Comparison of ENCODE assay signal across 9 mouse cellular contexts in the genomic region with DNA sequence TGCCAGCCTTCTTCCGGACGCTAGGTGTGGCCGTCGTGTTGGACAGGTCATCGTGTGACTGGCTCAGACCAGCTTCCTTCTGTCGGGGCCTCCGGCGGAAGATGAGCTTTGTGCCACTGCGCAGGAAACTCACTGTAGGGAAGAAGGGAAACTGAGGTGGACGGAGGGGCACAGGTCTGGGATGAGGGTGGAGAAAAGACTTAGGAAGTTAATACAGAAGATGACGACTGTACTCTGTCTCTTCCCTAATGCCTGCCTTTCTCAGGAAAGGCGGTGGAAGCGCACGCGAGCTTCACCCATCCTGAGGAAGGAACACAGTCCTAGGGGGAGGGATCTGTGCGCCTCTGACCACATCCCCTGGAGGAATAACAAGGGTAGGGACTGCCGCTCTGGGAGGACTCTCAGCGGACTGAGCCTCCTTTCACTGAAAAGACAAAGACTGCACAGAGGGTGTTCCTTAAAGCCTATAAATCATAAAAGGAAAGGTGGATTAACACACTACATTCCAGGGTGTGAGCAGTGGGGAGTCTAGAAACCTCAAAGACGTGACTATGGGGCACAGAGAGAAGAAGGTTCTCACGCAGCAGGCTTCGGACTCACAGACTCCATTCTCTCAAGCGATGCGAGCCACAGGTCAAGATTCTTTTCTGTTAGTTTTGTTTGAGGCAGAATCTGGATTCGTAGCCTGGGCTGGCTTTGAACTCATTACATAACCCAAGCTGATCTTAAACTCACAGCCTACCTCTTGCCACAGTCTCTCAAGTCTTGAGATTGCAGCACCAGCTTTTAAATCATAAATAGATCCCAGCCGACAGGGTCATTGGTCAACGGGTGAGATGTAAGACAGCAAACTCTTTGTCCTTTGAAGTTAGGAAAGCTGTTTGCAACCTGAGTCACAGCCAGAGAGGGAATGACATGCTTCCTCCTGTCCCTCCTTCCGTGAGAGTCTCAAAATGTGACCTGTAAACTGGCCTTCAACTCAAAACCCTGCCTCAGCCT. TPM values are rescaled to one million over a fixed set of nuclear protein-coding genes. Genes with fewer than 3 reads are reported as not detected.
DNase-seq lines count a peak whose midpoint lies in the region; ATAC-seq and TF ChIP-seq lines count a peak whose summit lies in the region.
"Had no signal": no experiment of that assay in that cellular context is flagged by ENCODE, and none has a peak within 500 bp of the region (broad histone marks: within the 10 kb centered on the region; RNA-seq: fewer than 3 reads in every experiment).

No protein-coding gene starts in this region.

- no peaks in the 10 kb centered on the region for H3K27me3 ChIP-seq in hindbrain, embryonic 11.5 days (ENCODE audit: control insufficient read depth, insufficient read depth, low read length)
- no peaks in the 10 kb centered on the region for H3K27me3 ChIP-seq in hindbrain, embryonic 16.5 days (replicated peaks; ENCODE audit: control insufficient read depth, insufficient read depth, low read length)
- no peaks in the 10 kb centered on the region for H3K27me3 ChIP-seq in limb, embryonic 15.5 days
- no peaks in the 10 kb centered on the region for H3K27me3 ChIP-seq in neural tube, embryonic 12.5 days (replicated peaks)
- no peaks in the 10 kb centered on the region for H3K27me3 ChIP-seq in cerebellum, adult 2 months (ENCODE audit: control insufficient read depth, insufficient read depth, low read length)
- H3K27me3 ChIP-seq: CH12.LX had no signal

- ATAC-seq in hindbrain, embryonic 11.5 days (ENCODE audit: low FRiP score): no peak
- ATAC-seq in hindbrain, embryonic 16.5 days: no peak
- ATAC-seq in limb, embryonic 15.5 days (ENCODE audit: insufficient number of reproducible peaks, low FRiP score, low TSS enrichment, low read depth): no peak
- ATAC-seq in neural tube, embryonic 12.5 days (ENCODE audit: low FRiP score, low read depth): peak; percentile 63; the same call in 1 of the 2 replicates

- H3K27ac ChIP-seq in hindbrain, embryonic 11.5 days (ENCODE audit: low read depth, low read length): no peak overlapping the region
- no peak overlapping the region for H3K27ac ChIP-seq in hindbrain, embryonic 16.5 days (ENCODE audit: low read depth, low read length)
- H3K27ac ChIP-seq in limb, embryonic 15.5 days: peak overlapping the region; percentile 33
- no peak overlapping the region for H3K27ac ChIP-seq in neural tube, embryonic 12.5 days
- H3K27ac ChIP-seq in cerebellum, adult 2 months (ENCODE audit: insufficient read depth, low read length): no peak overlapping the region

- TF ChIP-seq CTCF in cerebellum, adult 2 months (IDR thresholded peaks at IDR 0.05; ENCODE audit: borderline replicate concordance, insufficient read depth, low read depth, low read length): no peak

- intact Hi-C loops in heart, postnatal 36 days (cut with DNase I): no loop called here
- intact Hi-C loops in left cerebral cortex, postnatal 36 days (cut with DNase I): no loop called here

- H3K9me3 ChIP-seq in hindbrain, embryonic 11.5 days (ENCODE audit: control insufficient read depth, low read length): no peaks in the 10 kb centered on the region
- H3K9me3 ChIP-seq in hindbrain, embryonic 16.5 days (ENCODE audit: control insufficient read depth, low read length): no peaks in the 10 kb centered on the region
- H3K9me3 ChIP-seq in limb, embryonic 15.5 days: no peaks in the 10 kb centered on the region
- H3K9me3 ChIP-seq in neural tube, embryonic 12.5 days: no peaks in the 10 kb centered on the region

- no peak overlapping the region for H3K4me2 ChIP-seq in hindbrain, embryonic 11.5 days (replicated peaks; ENCODE audit: low read depth, low read length)
- no peak overlapping the region for H3K4me2 ChIP-seq in hindbrain, embryonic 16.5 days (ENCODE audit: low read length)
- H3K4me2 ChIP-seq in limb, embryonic 15.5 days: 0 out of 2 replicates have a peak overlapping the region, but pooled peaks have one; percentile 11
- H3K4me2 ChIP-seq in neural tube, embryonic 12.5 days (replicated peaks): peak overlapping the region; percentile 27

- H3K4me1 ChIP-seq in hindbrain, embryonic 11.5 days (replicated peaks; ENCODE audit: control insufficient read depth, insufficient read depth, low read length): peaks cover 2% of the 10 kb centered on the region; the same call in 1 of the 2 replicates
- H3K4me1 ChIP-seq in hindbrain, embryonic 16.5 days (ENCODE audit: control insufficient read depth, insufficient read depth, low read depth, low read length): no peaks in the 10 kb centered on the region; the same call in 1 of the 2 replicates
- H3K4me1 ChIP-seq in limb, embryonic 15.5 days: peaks cover 7% of the 10 kb centered on the region; the same call in 1 of the 2 replicates
- H3K4me1 ChIP-seq in neural tube, embryonic 12.5 days: peaks cover 10% of the 10 kb centered on the region
- H3K4me1 ChIP-seq in cerebellum, adult 2 months (ENCODE audit: control insufficient read depth, insufficient read depth, low read length): peaks cover 12% of the 10 kb centered on the region

- 0 out of 2 replicates have a peak overlapping the region, but pooled peaks have one; percentile 15 for H3K9ac ChIP-seq in hindbrain, embryonic 11.5 days (ENCODE audit: low read depth, low read length)
- H3K9ac ChIP-seq in hindbrain, embryonic 16.5 days (ENCODE audit: low read depth, low read length): no peak overlapping the region
- no peak overlapping the region for H3K9ac ChIP-seq in limb, embryonic 15.5 days
- no peak overlapping the region for H3K9ac ChIP-seq in neural tube, embryonic 12.5 days

- no peak overlapping the region for H3K4me3 ChIP-seq in hindbrain, embryonic 11.5 days (ENCODE audit: low read depth, low read length)
- H3K4me3 ChIP-seq in hindbrain, embryonic 16.5 days (ENCODE audit: low read length): no peak overlapping the region
- H3K4me3 ChIP-seq in limb, embryonic 15.5 days: no peak overlapping the region
- no peak overlapping the region for H3K4me3 ChIP-seq in neural tube, embryonic 12.5 days
- H3K4me3 ChIP-seq in cerebellum, adult 2 months (replicated peaks; ENCODE audit: insufficient read depth, low read depth, low read length): no peak overlapping the region

- peaks cover 6% of the 10 kb centered on the region for H3K36me3 ChIP-seq in hindbrain, embryonic 11.5 days (ENCODE audit: control insufficient read depth, insufficient read depth, low read length)
- peaks cover 14% of the 10 kb centered on the region for H3K36me3 ChIP-seq in hindbrain, embryonic 16.5 days (ENCODE audit: control insufficient read depth, insufficient read depth, low read length)
- peaks cover 48% of the 10 kb centered on the region for H3K36me3 ChIP-seq in limb, embryonic 15.5 days
- H3K36me3 ChIP-seq in neural tube, embryonic 12.5 days: peaks cover 44% of the 10 kb centered on the region

- TF ChIP-seq POLR2A in cerebellum, adult 2 months (IDR thresholded peaks at IDR 0.05; ENCODE audit: borderline replicate concordance, insufficient read depth, low read length): no peak

- WGBS in hindbrain, embryonic 11.5 days: 6% methylated on average over 27 of the region's 27 CpGs
- WGBS in hindbrain, embryonic 16.5 days: 9% methylated on average over 27 of the region's 27 CpGs
- whole genome bisulfite sequencing in limb, embryonic 15.5 days: 17% methylated on average over 27 of the region's 27 CpGs
- WGBS in neural tube, embryonic 12.5 days: 6% methylated on average over 27 of the region's 27 CpGs
- WGBS in cerebellum, adult 2 months: 50% methylated on average over 27 of the region's 27 CpGs

- no peak for DNase-seq in hindbrain, embryonic 11.5 days (ENCODE audit: low spot score)
- peak; percentile 48 to 56 for DNase-seq in heart, postnatal 36 days
- no peak for DNase-seq in thymus, postnatal 10 days (ENCODE audit: low spot score in 2 of 2)
- DNase-seq in cerebellum, adult 2 months: no peak
- DNase-seq in left cerebral cortex, postnatal 36 days (ENCODE audit: low spot score in 2 of 2): no peak

RNA-seq across cellular contexts. Expression of a gene that starts 6.0 kb away (rescaled TPM):
- 23.1 and 23.2 TPM in 2 replicates for polyA plus RNA-seq in hindbrain, embryonic 11.5 days (2014; fragmentation: Nextera tagmentation; extraction: Ambion mirVana)
- polyA plus RNA-seq in hindbrain, embryonic 16.5 days (2015; fragmentation: Nextera tagmentation; extraction: Ambion mirVana): 22.3 and 26.6 TPM in 2 replicates
- 1 to 10 TPM; 7.8 to 8.7 TPM for total RNA-seq in heart, postnatal 36 days (2021)
- 24.2 and 24.9 TPM in 2 replicates for polyA plus RNA-seq in limb, embryonic 15.5 days (2015; fragmentation: Nextera tagmentation; extraction: Ambion mirVana)
- polyA plus RNA-seq in neural tube, embryonic 12.5 days (2016; fragmentation: Nextera tagmentation; extraction: Ambion mirVana): 31.2 and 33.5 TPM in 2 replicates
- polyA plus RNA-seq in cerebellum, adult 2 months (2012; rRNA removed): 35.8 and 36.0 TPM in 2 replicates
- 10 to 100 TPM; 24.4 to 31.8 TPM for total RNA-seq in left cerebral cortex, postnatal 36 days (2021)

RNA-seq across cellular contexts. Expression of a gene that starts 8.7 kb away (rescaled TPM):
- polyA plus RNA-seq in hindbrain, embryonic 11.5 days (2014; fragmentation: Nextera tagmentation; extraction: Ambion mirVana): 10.1 and 11.4 TPM in 2 replicates
- 23.1 and 27.1 TPM in 2 replicates for polyA plus RNA-seq in hindbrain, embryonic 16.5 days (2015; fragmentation: Nextera tagmentation; extraction: Ambion mirVana)
- 10 to 100 TPM; 14.0 to 14.2 TPM for total RNA-seq in heart, postnatal 36 days (2021)
- polyA plus RNA-seq in limb, embryonic 15.5 days (2015; fragmentation: Nextera tagmentation; extraction: Ambion mirVana): 6.9 and 7.1 TPM in 2 replicates
- 25.3 and 26.9 TPM in 2 replicates for polyA plus RNA-seq in neural tube, embryonic 12.5 days (2016; fragmentation: Nextera tagmentation; extraction: Ambion mirVana)
- 112 and 113 TPM in 2 replicates for polyA plus RNA-seq in cerebellum, adult 2 months (2012; rRNA removed)
- total RNA-seq in left cerebral cortex, postnatal 36 days (2021): 100 to 1,000 TPM; 213 to 219 TPM

RNA-seq across cellular contexts. Expression of a gene that starts 14.4 kb away (rescaled TPM):
- 47.7 and 51.6 TPM in 2 replicates for polyA plus RNA-seq in hindbrain, embryonic 11.5 days (2014; fragmentation: Nextera tagmentation; extraction: Ambion mirVana)
- polyA plus RNA-seq in hindbrain, embryonic 16.5 days (2015; fragmentation: Nextera tagmentation; extraction: Ambion mirVana): 32.5 and 42.6 TPM in 2 replicates
- total RNA-seq in heart, postnatal 36 days (2021): 10 to 100 TPM; 18.6 to 22.4 TPM
- 37.7 and 38.0 TPM in 2 replicates for polyA plus RNA-seq in limb, embryonic 15.5 days (2015; fragmentation: Nextera tagmentation; extraction: Ambion mirVana)
- polyA plus RNA-seq in neural tube, embryonic 12.5 days (2016; fragmentation: Nextera tagmentation; extraction: Ambion mirVana): 34.6 and 39.1 TPM in 2 replicates
- polyA plus RNA-seq in cerebellum, adult 2 months (2012; rRNA removed): 23.5 and 23.6 TPM in 2 replicates
- total RNA-seq in left cerebral cortex, postnatal 36 days (2021): 10 to 100 TPM; 12.3 to 15.8 TPM

RNA-seq across cellular contexts. Expression of a gene that starts 23.0 kb away (rescaled TPM):
- 2.9 and 5.7 TPM in 2 replicates for polyA plus RNA-seq in hindbrain, embryonic 11.5 days (2014; fragmentation: Nextera tagmentation; extraction: Ambion mirVana)
- 33.7 and 36.2 TPM in 2 replicates for polyA plus RNA-seq in hindbrain, embryonic 16.5 days (2015; fragmentation: Nextera tagmentation; extraction: Ambion mirVana)
- under 1 TPM; 0.69 to 0.79 TPM for total RNA-seq in heart, postnatal 36 days (2021)
- polyA plus RNA-seq in limb, embryonic 15.5 days (2015; fragmentation: Nextera tagmentation; extraction: Ambion mirVana): 6.2 and 6.4 TPM in 2 replicates
- 12.2 and 13.8 TPM in 2 replicates for polyA plus RNA-seq in neural tube, embryonic 12.5 days (2016; fragmentation: Nextera tagmentation; extraction: Ambion mirVana)
- polyA plus RNA-seq in cerebellum, adult 2 months (2012; rRNA removed): 105 and 120 TPM in 2 replicates
- 10 to 100 TPM; 56.6 to 65.0 TPM for total RNA-seq in left cerebral cortex, postnatal 36 days (2021)

RNA-seq across cellular contexts. Expression of a gene that starts 23.1 kb away (rescaled TPM):
- 340 and 346 TPM in 2 replicates for polyA plus RNA-seq in hindbrain, embryonic 11.5 days (2014; fragmentation: Nextera tagmentation; extraction: Ambion mirVana)
- 106 and 143 TPM in 2 replicates for polyA plus RNA-seq in hindbrain, embryonic 16.5 days (2015; fragmentation: Nextera tagmentation; extraction: Ambion mirVana)
- 10 to 100 TPM; 13.3 to 13.6 TPM for total RNA-seq in heart, postnatal 36 days (2021)
- 252 and 254 TPM in 2 replicates for polyA plus RNA-seq in limb, embryonic 15.5 days (2015; fragmentation: Nextera tagmentation; extraction: Ambion mirVana)
- polyA plus RNA-seq in neural tube, embryonic 12.5 days (2016; fragmentation: Nextera tagmentation; extraction: Ambion mirVana): 281 and 302 TPM in 2 replicates
- polyA plus RNA-seq in cerebellum, adult 2 months (2012; rRNA removed): 63.1 and 63.5 TPM in 2 replicates
- total RNA-seq in left cerebral cortex, postnatal 36 days (2021): 10 to 100 TPM; 53.2 to 62.5 TPM

Comparison
In these comparisons a context has a peak if more than half of its experiments do, and no peak if none do; other contexts are left out.
1. DNase-seq: peak in heart, postnatal 36 days (2 of 2); none in hindbrain, embryonic 11.5 days (single experiment), thymus, postnatal 10 days (0 of 2), cerebellum, adult 2 months (0 of 2) and left cerebral cortex, postnatal 36 days (0 of 2).
2. H3K4me2 ChIP-seq: peak in limb, embryonic 15.5 days (single experiment) and neural tube, embryonic 12.5 days (single experiment); none in hindbrain, embryonic 11.5 days (single experiment) and hindbrain, embryonic 16.5 days (single experiment).